Mouse (Mus musculus): Measurements from ENCODE around the gene Wdr73. TPM values are rescaled to one million over a fixed set of nuclear protein-coding genes. Genes with fewer than 3 reads are reported as not detected.

The Wdr73 gene
- polyA plus RNA-seq, 1 experiment from 2014 or later = 36.9 TPM

GRCm38 (mm10) chr7:80865521-80865920 is 35.5 kb downstream of the Wdr73 start:
- H3K9me3 ChIP-seq = no peaks in the 10 kb centered on the region
- no peaks in the 10 kb centered on the region for H3K27me3 ChIP-seq
- H3K4me1 ChIP-seq = peaks cover 44% of the 10 kb centered on the region
- peaks cover 43% of the 10 kb centered on the region for H3K36me3 ChIP-seq
- no peak for ATAC-seq (ENCODE audit: borderline replicate concordance, extremely low read depth, low FRiP score, low TSS enrichment)
- no peak overlapping the region for H3K9ac ChIP-seq
- H3K4me3 ChIP-seq = no peak overlapping the region
- WGBS = 79% methylated on average over 7 of the region's 7 CpGs
- H3K4me2 ChIP-seq = 0 out of 2 replicates have a peak overlapping the region, but pooled peaks have one; percentile 5
- peak overlapping the region; percentile 62 for H3K27ac ChIP-seq

GRCm38 (mm10) chr7:80864831-80865230 is 36.2 kb downstream of the Wdr73 start:
- H3K36me3 ChIP-seq = peaks cover 36% of the 10 kb centered on the region
- H3K4me3 ChIP-seq = no peak overlapping the region
- H3K27me3 ChIP-seq = no peaks in the 10 kb centered on the region
- no peak for ATAC-seq (ENCODE audit: borderline replicate concordance, extremely low read depth, low FRiP score, low TSS enrichment)
- peak overlapping the region; percentile 62 for H3K27ac ChIP-seq
- no peaks in the 10 kb centered on the region for H3K9me3 ChIP-seq
- peaks cover 48% of the 10 kb centered on the region for H3K4me1 ChIP-seq
- 0 out of 2 replicates have a peak overlapping the region, but pooled peaks have one; percentile 5 for H3K4me2 ChIP-seq
- no peak overlapping the region for H3K9ac ChIP-seq
- 63% methylated on average over 8 of the region's 8 CpGs for WGBS

- peak overlapping the region; percentile 62; the same call in 1 of the 2 replicates for H3K27ac ChIP-seq
- WGBS = 74% methylated on average over 1 of the region's 1 CpGs
- no peak overlapping the region for H3K9ac ChIP-seq
- no peak overlapping the region for H3K4me3 ChIP-seq
- peaks cover 29% of the 10 kb centered on the region for H3K36me3 ChIP-seq
- H3K4me1 ChIP-seq = peaks cover 49% of the 10 kb centered on the region
- H3K4me2 ChIP-seq = no peak overlapping the region
- no peak for ATAC-seq (ENCODE audit: borderline replicate concordance, extremely low read depth, low FRiP score, low TSS enrichment)
- H3K9me3 ChIP-seq = no peaks in the 10 kb centered on the region
- H3K27me3 ChIP-seq = no peaks in the 10 kb centered on the region
Observed at GRCm38 (mm10) chr7:80864151-80864550, 36.9 kb downstream of the Wdr73 start.

GRCm38 (mm10) chr7:80863520-80863919 is 37.5 kb downstream of the Wdr73 start:
- H3K27ac ChIP-seq = peak overlapping the region; percentile 41
- H3K27me3 ChIP-seq = no peaks in the 10 kb centered on the region
- H3K9ac ChIP-seq = no peak overlapping the region
- H3K4me2 ChIP-seq = no peak overlapping the region
- peaks cover 23% of the 10 kb centered on the region for H3K36me3 ChIP-seq
- H3K4me3 ChIP-seq = no peak overlapping the region
- H3K9me3 ChIP-seq = no peaks in the 10 kb centered on the region
- ATAC-seq (ENCODE audit: borderline replicate concordance, extremely low read depth, low FRiP score, low TSS enrichment) = no peak
- peaks cover 46% of the 10 kb centered on the region for H3K4me1 ChIP-seq
- 79% methylated on average over 5 of the region's 5 CpGs for WGBS

GRCm38 (mm10) chr7:80862475-80862874 is 38.6 kb downstream of the Wdr73 start:
- H3K9me3 ChIP-seq = no peaks in the 10 kb centered on the region
- WGBS = 81% methylated on average over 2 of the region's 2 CpGs

GRCm38 (mm10) chr7:80860729-80861274 is 40.3 kb downstream of the Wdr73 start, which contains the start of gene Zscan2:
Gene Zscan2 (plus strand): TSS chr7:80860920.
- ATAC-seq (ENCODE audit: borderline replicate concordance, extremely low read depth, low FRiP score, low TSS enrichment) = peak; percentile 98
- no peaks in the 10 kb centered on the region for H3K9me3 ChIP-seq
- H3K4me2 ChIP-seq = peak within 1 kb of the TSS; percentile 78
- H3K4me3 ChIP-seq = peak within 1 kb of the TSS; percentile 93
- peaks cover 33% of the 10 kb centered on the region for H3K4me1 ChIP-seq
- H3K36me3 ChIP-seq = peaks cover 7% of the 10 kb centered on the region; the same call in 1 of the 2 replicates
- no peaks in the 10 kb centered on the region for H3K27me3 ChIP-seq
- H3K27ac ChIP-seq = peak within 1 kb of the TSS; percentile 87
- H3K9ac ChIP-seq = peak within 1 kb of the TSS; percentile 96
- 1% methylated on average over 38 of the region's 40 CpGs for WGBS

More at GRCm38 (mm10) chr7:80862475-80862874, 38.6 kb downstream of the Wdr73 start:
- H3K4me2 ChIP-seq = 0 out of 2 replicates have a peak overlapping the region, but pooled peaks have one; percentile 8
- H3K27me3 ChIP-seq = no peaks in the 10 kb centered on the region
- H3K4me1 ChIP-seq = peaks cover 46% of the 10 kb centered on the region
- H3K9ac ChIP-seq = no peak overlapping the region
- H3K4me3 ChIP-seq = no peak overlapping the region
- no peak for ATAC-seq (ENCODE audit: borderline replicate concordance, extremely low read depth, low FRiP score, low TSS enrichment)
- peaks cover 14% of the 10 kb centered on the region for H3K36me3 ChIP-seq
- no peak overlapping the region for H3K27ac ChIP-seq

GRCm38 (mm10) chr7:80860227-80860626 is 40.8 kb downstream of the Wdr73 start:
- peak; percentile 74; the same call in 1 of the 2 replicates for ATAC-seq (ENCODE audit: borderline replicate concordance, extremely low read depth, low FRiP score, low TSS enrichment)
- H3K36me3 ChIP-seq = peaks cover 2% of the 10 kb centered on the region; the same call in 1 of the 2 replicates
- WGBS = under 1% methylated on average over 13 of the region's 13 CpGs
- H3K9me3 ChIP-seq = no peaks in the 10 kb centered on the region
- peak overlapping the region; percentile 26 for H3K27ac ChIP-seq
- H3K4me1 ChIP-seq = peaks cover 29% of the 10 kb centered on the region
- H3K4me3 ChIP-seq = peak overlapping the region; percentile 93
- no peaks in the 10 kb centered on the region for H3K27me3 ChIP-seq
- H3K4me2 ChIP-seq = peak overlapping the region; percentile 78
- peak overlapping the region; percentile 47 for H3K9ac ChIP-seq

- 19% methylated on average over 6 of the region's 6 CpGs for WGBS
- no peak overlapping the region for H3K27ac ChIP-seq
- H3K27me3 ChIP-seq = no peaks in the 10 kb centered on the region
- H3K9me3 ChIP-seq = no peaks in the 10 kb centered on the region
- no peak overlapping the region for H3K9ac ChIP-seq
- H3K36me3 ChIP-seq = no peaks in the 10 kb centered on the region
- ATAC-seq (ENCODE audit: borderline replicate concordance, extremely low read depth, low FRiP score, low TSS enrichment) = no peak
- no peak overlapping the region for H3K4me2 ChIP-seq
- H3K4me3 ChIP-seq = no peak overlapping the region
- peaks cover 12% of the 10 kb centered on the region for H3K4me1 ChIP-seq
Observed at GRCm38 (mm10) chr7:80857181-80857580, 43.9 kb downstream of the Wdr73 start.

GRCm38 (mm10) chr7:80855316-80855715 is 45.8 kb downstream of the Wdr73 start:
- H3K9me3 ChIP-seq = no peaks in the 10 kb centered on the region
- H3K4me2 ChIP-seq = no peak overlapping the region
- H3K4me3 ChIP-seq = no peak overlapping the region
- H3K9ac ChIP-seq = no peak overlapping the region
- H3K36me3 ChIP-seq = no peaks in the 10 kb centered on the region
- H3K27me3 ChIP-seq = no peaks in the 10 kb centered on the region
- ATAC-seq (ENCODE audit: borderline replicate concordance, extremely low read depth, low FRiP score, low TSS enrichment) = no peak
- H3K27ac ChIP-seq = no peak overlapping the region
- H3K4me1 ChIP-seq = peaks cover 5% of the 10 kb centered on the region; the same call in 1 of the 2 replicates

GRCm38 (mm10) chr7:80853218-80853617 is 47.9 kb downstream of the Wdr73 start:
- Histone ChIP-seq H3K36me3 (no peaks in the 10 kb centered on the region), H3K4me1 (no peaks in the 10 kb centered on the region), H3K4me3 (no peak overlapping the region), H3K9me3 (no peaks in the 10 kb centered on the region), H3K27me3 (no peaks in the 10 kb centered on the region), H3K9ac (no peak overlapping the region), H3K4me2 (no peak overlapping the region), H3K27ac (no peak overlapping the region)
- 84% methylated on average over 3 of the region's 3 CpGs for WGBS
- ATAC-seq (ENCODE audit: borderline replicate concordance, extremely low read depth, low FRiP score, low TSS enrichment) = no peak

GRCm38 (mm10) chr7:80850520-80850919 is 50.5 kb downstream of the Wdr73 start:
- H3K9me3 ChIP-seq = no peaks in the 10 kb centered on the region
- H3K9ac ChIP-seq = no peak overlapping the region
- WGBS = 78% methylated on average over 5 of the region's 5 CpGs
- H3K36me3 ChIP-seq = no peaks in the 10 kb centered on the region
- no peak overlapping the region for H3K4me2 ChIP-seq
- no peaks in the 10 kb centered on the region for H3K27me3 ChIP-seq
- no peak overlapping the region for H3K4me3 ChIP-seq
- no peaks in the 10 kb centered on the region for H3K4me1 ChIP-seq
- no peak for ATAC-seq (ENCODE audit: borderline replicate concordance, extremely low read depth, low FRiP score, low TSS enrichment)
- no peak overlapping the region for H3K27ac ChIP-seq

- H3K27me3 ChIP-seq = no peaks in the 10 kb centered on the region
- H3K27ac ChIP-seq = no peak overlapping the region
- peak; percentile 72 for ATAC-seq (ENCODE audit: borderline replicate concordance, extremely low read depth, low FRiP score, low TSS enrichment)
- H3K4me3 ChIP-seq = no peak overlapping the region
- H3K4me2 ChIP-seq = no peak overlapping the region
- no peaks in the 10 kb centered on the region for H3K9me3 ChIP-seq
- H3K36me3 ChIP-seq = no peaks in the 10 kb centered on the region
- H3K9ac ChIP-seq = no peak overlapping the region
- WGBS = 25% methylated on average over 4 of the region's 4 CpGs
- H3K4me1 ChIP-seq = no peaks in the 10 kb centered on the region
Observed at GRCm38 (mm10) chr7:80849710-80850109, 51.4 kb downstream of the Wdr73 start.

Data from lung, embryonic 15.5 days (tissue).